Mouse (Mus musculus): ENCODE results near the gene Trpv4.

The Trpv4 gene

DNA sequence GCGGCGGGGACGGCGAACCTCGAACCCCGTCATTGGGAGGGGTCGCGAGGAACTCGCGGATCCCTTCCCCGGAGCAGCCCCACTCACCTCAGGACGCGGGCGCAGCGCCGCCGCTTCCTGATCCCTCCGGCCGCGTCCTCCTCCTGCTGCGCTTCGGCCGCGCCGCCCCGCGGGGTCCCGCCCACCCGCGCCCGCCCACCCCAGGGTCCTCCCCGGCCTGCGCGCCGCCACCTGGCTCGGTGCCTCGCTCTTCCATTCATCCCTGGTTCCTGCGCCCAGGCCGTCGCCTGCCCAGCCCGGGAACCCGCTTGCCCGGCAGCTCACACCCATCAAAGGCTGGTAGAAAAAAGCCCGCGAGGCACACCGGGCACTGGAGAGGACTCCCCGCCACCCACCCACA lies at the start of gene Trpv4:
Gene Trpv4, minus strand, starts transcription at position 167 of the 400 bp plus-strand sequence.
- peak; percentile 30 for DNase-seq

DNA sequence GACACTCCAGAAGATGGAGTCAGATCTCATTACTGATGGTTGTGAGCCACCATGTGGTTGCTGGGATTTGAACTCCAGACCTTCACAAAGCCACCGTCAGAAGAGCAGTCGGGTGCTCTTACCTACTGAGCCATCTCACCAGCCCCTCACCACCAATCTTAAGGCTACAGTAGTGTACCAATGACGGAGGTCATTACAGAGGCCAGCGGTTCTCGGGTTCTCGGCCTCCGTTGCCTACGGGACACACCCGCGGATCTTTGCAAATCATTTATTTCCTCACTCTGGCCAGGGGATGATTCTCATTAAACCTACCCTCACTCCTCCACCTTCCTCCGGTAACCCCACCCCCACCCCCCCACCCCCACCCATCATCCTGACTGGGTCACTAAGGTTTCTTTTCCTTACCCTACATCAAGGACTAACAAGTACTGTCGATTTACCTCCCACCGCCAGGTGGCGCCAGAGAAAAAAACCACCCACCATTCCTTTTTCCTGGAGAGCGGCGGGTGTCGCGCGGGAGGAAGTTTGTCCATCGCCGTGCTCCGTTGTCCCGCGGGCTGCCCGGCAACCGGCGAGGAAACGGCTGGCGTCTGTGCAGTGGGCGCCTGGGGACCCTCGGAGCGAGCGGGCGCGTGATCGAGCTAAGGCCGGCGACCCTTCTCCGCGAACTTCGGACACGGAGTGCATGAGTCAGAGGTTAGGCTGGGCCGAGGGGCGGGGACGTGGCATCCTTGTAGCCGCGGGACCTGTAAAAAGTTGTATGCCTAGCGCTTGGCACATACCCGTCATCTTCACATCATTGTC lies 49.2 kb upstream of the Trpv4 start, which contains the start of gene Tchp:
Gene Tchp, plus strand, starts transcription at position 496 of the 804 bp plus-strand sequence.
- DNase-seq, result peak; percentile 94

DNA sequence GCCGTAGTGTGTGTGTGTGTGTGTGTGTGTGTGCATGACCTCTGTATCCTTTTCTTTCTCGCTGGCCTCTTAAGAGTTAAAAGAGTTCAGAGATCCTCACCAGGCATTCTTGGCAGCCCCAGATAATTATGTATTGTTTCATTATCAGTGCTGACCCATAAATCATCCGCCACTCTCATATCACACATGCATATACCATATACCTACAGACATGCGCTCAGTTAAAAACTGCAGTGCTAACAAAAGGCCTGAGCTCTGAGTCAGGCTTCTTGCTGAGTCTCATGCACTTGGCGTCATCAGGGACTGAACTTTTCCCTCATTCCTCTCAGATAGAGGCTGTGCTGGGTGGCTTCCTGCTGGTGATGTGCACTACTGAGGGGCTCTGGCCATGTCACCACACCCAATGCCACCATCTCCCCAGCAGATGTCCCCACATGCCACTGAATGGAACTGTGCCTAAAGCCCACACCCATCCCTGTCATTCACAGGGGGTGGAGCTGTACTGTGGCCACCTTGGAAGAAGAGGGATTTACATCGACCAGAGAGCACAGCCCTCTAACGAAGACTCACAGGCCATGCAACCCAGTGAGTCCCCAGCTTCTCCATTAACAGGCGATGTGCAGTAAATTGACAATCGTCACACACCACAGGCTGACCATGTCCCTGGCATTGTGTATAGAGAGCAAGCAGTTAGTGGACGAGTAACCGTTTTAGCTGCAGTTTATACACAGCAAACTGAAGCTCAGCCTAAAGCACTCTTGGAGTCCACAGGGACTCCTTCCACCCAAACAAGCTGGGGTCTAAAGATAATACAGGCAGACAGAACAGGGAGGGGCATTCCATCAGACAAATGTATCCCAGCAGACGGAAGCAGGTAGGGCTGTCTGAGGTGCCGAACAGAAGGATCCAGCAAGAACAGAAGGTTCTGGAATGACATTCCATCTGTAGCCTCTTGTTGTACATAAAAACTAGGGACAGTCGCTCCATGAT lies 44.5 kb upstream of the Trpv4 start:
- peak; percentile 52 for DNase-seq

DNA sequence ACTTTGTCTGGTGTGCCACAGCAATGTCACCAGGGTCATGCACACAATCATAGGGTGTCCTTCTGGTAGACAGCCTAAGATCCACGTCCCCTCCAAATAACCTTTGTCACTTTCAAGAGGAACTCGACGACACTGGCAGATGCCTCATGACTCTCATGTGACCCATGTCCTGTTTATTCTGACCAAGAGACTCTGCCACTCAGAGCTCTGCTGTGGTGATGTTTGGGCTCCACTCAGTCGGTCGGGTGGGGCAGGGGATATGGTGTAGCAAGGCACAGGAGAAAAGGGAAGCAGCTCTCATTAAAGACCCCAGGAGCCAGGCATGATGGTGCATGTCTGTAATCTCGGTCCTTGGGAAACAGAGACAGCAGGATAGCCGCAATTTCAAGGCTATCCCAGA lies 40.8 kb upstream of the Trpv4 start:
- DNase-seq, result no peak

DNA sequence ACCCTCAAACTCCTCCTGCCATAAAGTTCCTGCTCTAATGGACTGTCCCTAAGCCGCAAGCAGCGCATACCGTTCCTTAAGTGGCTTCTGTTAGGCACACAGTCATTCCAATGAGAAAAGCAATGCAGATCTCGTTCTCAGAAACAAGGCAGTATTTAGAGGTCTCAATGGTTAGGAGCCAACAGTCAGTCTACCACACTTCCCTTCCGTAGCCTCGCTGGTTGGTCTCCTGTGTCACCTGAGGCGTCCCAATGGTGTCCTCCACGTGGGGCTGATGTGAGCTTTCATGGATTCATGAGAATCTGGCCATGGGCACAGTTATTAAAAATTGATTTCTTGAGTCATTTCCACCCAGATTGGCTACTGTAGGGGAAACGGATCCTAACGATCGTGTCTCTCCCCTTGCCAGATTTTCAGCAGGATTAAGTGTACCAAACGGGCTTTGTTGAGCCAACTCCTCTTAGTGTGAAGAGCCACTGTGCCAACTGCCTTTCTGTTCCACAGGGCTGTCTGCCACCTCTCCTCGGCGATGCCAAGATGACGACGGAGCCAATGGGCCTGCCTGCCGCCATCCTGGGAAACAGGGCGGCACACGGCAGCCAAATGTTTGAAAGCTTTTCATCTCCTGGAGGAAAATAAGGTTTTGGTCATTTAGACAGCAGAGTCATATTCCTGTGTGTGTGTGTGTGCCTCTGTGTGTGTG lies 40.0 kb upstream of the Trpv4 start:
- DNase-seq, result no peak

DNA sequence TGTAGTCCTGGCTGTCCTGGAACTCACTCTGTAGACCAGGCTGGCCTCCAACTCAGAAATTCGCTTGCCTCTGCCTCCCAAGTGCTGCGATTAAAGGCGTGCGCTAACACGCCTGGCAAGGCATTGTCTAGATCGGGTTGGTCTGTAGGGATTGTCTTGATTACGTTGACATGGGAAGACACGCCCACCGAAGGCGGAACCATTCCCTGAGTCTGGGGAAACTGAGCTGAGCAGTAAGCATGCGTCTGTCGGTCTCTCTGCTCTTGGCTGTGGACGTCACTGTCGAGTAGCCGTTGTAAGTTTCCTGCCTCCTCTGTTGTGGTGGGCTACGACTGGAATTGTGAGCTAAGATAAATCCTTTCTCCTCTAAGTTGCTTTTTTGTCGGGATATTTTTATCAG lies 38.7 kb upstream of the Trpv4 start:
- no peak for DNase-seq

DNA sequence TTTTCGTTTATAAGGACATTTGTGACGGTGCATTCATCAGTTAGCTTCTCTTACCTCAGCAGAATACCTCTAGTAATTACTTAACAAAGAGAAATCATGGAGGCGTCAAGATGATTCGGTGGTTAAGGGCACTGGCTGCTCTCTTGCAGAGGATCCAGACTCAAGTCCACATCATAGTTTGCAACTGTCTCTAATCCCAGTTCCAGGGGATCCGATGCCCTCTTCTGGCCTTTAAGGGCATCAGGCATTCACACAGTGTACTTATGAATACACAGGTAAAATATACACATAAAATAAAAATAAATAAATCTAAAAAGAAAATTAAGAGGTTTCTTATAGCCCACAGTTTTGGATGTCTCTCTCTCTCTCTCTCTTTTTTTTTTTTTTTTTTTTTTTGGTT lies 37.6 kb upstream of the Trpv4 start:
- no peak for DNase-seq

DNA sequence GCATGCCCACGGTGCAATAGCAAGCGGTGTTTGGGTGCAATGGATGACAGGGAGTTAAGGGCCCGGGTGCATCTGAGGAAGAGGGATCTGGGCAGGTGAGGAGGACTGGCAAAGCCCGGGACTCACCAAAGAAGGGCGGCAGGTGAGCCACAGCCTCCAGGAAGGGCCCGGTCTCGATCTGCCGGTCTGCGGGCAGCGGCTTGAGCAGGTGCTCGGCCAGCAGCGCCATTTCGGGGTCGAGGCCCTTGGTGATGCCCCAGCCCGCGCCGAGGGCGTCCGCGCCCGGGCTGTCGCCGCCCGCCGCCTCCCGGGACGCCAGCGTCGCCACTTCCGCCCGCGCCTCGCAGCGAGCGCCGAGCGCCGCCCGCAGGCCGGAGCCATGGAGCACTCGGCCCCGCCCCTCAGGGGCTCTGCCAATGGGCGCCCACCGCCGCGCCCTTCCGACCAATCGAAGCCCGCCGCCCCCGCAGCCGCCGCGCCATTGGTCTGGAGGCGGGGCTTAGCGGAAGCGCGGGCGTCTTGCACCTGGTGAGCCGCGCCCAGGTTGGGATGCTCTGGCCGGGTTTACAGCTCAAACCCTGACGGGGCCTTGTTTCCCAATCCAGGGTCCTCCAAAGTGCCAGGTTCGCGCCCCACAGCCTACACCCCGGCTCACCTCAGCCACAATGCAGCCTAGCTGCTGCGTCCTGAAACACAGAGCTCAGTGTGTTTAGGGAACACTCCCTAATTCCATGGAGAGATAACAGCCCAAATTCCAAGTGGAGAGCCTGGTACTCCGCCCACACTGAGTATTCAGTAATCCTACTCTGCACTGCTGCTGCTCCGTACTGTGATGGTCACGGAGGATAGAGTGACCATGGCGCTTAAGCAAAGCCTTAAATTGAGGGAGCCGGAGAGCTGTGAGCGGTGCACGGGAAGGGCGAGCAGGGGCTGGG lies 32.7 kb upstream of the Trpv4 start, which contains the start of gene Gltp:
Gene Gltp, minus strand, starts transcription at position 352 of the 935 bp plus-strand sequence.
- DNase-seq, result peak; percentile 98

DNA sequence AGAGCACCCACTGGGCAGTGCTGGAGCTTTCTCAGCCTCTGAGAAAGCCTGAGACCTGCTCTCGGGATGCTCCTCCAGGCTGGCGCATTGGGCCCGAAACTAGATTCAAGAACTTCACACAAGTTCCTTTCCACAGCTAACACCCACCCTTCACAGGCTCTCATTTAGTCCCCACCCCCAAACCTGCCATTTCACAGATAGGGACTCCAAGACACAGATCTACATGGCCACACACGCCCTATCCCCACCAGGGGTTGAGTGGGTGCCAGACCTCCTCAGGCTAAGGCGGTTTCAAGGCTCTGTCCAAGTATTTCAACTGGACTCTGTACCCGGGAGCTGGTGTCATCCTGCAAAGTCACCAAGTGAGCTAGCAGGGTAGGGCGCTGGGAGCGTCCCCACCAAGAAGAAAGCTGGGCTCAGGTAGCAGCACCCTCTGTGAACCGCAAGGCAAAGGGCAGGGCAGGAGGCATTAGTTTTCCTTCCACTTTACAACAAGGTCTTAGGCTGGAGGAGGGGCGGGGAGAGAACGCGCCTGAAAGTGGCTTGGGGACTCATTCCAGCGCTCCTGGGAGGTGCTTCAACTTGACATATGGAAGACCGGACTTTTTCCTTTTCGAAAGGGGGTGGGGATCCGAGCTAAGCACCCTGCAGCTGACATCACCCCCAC lies 31.6 kb upstream of the Trpv4 start:
- peak; percentile 40 for DNase-seq

DNA sequence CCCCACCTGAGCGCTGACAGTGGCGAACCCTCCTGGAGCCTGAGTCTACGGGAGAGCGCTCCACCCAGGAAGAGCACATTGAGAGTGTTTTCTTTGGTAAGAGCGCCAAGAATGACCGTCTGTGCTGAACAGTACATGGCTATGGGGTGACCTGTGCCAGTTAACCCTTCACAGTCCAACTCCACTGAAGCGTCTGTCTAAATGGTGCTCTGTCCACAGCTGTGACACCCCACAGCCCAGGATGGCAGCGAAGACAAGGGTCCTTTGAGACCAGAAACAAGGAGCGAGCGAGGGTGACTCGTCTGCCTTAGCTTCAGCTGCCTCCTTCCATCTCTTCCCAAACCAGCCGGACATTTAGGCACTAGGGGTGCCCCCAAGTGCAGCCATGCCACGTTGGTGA lies 30.5 kb upstream of the Trpv4 start:
- DNase-seq, result no peak

DNA sequence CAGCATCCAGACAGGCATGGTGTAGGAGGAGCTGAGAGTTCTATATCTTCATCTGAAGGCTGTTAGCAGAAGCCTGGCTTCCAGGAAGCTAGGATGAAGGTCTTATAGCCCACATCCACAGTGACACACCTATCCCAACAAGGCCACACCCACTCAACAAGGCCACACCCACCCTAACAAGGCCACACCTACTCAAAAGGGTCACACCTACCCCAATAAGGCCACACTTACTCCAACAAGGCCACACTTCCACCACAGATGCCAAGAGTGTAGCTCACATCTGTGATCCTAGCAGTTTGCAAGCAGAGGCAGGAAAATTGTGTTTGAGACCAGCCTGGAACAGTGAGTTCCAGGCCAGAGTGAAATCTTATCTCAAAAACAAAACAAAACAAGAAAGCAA lies 29.7 kb upstream of the Trpv4 start:
- DNase-seq, result no peak

DNA sequence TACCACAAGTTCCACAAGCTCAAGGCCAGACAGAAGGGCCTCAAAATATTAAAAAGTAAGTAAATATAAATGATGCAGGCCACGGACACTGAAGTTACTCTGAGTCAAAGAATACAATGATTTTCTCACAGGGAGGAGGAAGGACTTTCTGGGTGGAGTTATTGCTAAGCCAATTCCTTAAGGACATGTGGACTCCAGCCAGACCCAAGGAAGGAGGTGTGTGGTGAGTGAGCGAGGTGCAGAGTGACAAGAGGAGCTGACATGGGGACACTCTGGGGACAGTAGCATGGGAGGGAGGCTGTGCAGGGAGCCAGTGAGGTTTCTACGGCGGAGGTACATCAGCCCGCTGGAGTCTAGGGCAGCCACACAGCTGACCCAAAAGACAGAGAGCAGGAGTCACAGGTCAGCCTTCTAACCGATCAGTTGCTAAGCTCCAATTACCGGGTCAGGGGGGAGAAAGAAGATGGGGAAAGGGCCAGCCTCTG lies 28.5 kb upstream of the Trpv4 start:
- DNase-seq, result no peak

DNA sequence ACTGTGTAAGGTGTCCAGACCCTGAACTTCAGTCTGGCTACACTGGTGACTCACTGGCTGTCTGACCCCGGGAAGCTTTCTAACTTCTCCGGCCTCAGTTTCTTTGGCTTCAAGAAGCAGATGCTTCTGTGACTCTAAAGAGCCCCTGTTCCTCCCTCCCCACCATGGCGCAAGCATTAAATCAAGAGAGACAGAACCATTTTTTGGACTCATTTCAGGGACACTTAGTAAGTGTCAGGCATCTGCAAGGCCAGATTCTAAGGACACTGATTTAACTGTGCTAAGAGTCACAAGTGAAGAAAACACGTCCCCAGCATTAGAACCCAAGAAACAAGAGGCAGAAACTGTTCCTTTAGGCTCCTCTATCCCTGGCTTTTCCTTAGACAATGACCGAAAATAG lies 27.8 kb upstream of the Trpv4 start:
- no peak for DNase-seq

DNA sequence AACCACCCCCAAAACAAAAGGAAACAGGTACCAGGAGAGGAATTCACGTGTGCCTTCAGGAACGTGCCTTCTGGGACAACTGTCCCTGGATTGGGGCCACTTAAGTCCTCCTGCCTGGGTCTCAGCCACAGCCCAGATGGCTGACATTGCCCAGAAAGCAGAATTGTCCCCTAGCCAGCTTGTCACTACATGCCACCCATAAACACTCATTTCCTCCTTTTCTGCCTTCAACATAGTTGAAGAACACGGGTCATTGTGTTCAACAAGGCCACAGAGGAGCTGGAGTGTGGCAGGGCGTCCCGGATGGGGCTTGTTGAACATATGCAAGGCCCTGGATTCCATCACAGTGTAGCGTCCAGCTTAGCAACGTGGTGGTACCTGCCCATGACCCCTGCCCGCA lies 23.5 kb upstream of the Trpv4 start:
- DNase-seq, result no peak

DNA sequence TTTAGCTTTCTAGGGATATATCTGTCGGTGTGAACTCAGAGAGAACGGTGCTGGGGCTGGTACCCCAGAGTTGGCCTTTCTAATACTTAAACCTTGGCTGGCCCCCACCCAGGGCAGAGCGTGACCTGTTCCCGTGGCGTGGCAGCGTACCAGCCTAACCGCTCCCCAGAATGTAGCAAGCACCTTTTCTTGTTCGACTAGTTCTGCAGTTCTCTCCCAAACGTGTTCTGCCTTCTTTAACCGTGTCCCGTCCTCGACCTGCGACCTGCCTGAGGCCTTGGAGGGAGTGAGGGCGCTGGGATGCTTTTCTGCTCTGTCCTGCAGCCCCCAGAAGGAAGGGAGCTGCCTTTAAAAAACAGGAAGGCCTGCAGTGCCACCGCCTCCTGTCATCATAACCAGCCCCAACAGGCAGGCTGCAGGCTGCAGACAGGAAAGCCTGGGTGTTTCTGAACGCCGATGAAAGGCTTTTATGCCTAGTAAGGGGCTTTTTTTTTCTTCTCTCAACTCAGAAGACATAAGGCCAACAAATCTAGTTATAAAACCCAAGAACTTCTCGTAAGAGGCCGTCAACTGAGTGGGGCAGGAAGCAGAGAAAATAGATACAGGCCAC lies 22.6 kb upstream of the Trpv4 start:
- no peak for DNase-seq

DNA sequence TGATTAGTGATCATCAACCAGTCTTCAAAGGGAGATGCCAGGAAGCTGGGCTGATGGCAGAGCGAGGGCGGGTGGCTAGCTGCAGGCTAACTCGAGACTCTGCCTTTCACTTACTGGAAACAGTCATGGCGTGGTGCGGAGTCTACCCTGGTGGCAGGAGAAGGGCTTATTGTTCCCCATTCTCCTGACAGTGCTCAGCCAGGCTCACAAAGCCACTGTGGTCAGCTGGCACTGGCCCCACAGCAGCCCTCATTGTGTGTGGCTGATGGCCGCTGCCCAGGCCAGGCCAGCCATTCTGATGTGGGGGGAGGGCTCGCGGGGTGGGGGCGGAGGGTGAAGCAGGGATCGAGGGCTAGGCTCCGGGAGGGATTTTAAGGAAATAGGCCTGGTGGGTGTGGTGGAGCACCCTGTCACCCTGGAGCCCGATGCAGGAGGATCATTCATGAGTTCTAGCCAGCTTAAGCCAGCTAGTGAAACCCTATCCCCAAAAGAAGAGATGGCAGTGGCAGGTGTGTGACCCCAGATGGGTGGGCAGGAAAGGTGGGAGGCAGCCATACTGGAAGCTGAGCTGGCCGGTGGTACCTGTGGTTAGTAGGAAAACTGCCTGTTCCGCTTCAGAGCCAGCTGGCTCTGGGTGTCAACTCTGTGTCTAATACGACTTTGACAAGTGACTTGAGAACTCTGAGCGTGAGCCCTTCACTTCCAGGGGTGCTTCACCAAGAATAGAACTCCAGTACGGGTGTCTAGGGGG lies 21.8 kb upstream of the Trpv4 start:
- no peak for DNase-seq

DNA sequence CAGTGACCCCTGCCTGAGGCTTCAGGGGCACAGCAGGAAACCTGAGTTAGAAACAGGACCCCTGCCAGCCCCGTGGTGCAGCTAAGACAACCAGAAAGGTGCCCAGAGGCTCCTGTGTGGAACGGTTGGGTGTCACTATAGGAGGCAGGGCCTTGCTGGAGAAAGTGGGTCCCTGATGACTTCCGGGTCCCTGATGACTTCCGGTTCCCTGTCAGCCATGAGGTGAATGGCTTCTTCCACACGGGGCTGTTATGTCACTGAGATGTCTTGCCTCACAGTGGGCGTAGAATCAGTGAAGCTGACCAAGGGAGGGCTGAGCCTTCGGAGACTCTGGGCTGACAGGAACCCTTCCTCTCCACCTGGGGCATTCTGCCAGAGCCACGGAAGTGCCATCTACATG lies 16.4 kb upstream of the Trpv4 start:
- no peak for DNase-seq

DNA sequence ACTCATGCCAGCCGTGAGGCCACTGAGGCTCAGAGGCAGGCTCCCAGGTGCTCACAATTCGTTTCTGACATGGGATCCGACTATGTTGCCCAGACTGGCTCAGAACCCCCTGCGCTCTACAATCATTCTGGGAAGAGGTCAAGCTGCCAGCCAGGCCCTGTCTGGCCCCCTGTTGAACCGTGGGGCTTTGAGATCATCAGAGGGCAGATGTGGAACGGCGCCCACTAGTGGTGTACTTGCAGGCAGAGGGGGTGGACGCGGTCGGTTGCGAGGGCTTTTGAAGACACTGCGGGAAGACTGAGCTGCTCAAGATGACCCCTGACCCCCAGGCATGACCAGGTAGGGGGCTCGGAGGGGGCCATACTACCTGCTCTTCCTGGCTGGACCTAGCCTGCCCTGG lies 14.9 kb upstream of the Trpv4 start:
- no peak for DNase-seq

DNA sequence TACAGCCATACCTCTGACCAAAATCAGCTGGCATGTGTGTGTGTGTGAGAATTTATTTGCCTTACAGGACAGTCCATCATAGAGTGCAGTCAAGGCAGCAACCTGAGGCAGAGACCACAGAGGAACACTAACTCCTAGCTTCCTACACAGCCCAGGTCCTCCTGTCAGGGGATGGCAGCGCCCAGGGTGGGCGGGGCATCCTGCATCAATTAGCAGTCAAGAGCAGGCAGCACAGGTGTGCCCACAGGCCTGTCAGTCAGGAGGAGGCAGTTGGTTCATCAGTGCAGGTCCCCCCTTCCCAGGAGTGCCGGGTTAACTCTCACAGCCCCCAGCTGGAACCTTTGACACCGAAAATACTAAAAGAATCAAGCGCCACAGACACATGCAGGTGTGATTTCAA lies 10.8 kb upstream of the Trpv4 start:
- DNase-seq, result no peak

Measured in embryo, embryonic 11 days (tissue).